Mouse (Mus musculus): ENCODE measurements at regions not wholly inside any gene's neighbourhood (a gene's known extent, or its start where the extent isn't known, plus 50 kb on each side); places are given as distances from the start of the nearest gene placed in this dataset.

DNA sequence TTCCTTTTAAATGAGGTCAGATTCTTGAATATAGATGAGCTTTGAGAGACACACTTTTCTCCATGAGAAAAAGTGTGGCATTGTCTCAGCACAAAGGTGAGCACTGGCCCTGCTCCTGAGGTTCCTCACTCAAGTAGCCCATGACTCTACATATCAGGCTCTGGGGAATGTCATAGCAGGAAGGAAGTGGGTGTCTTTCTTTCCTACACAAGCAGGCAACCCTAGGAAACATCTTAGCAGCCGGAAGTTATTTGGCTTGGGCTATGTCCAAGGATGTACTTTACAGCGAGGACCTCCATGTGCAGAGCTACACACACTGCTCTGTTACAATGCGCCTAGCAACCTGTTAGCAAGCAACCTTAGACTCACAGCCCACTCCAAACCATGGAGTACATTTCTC, 356.9 kb downstream of the Med10 start:
- H3K27ac ChIP-seq = no peak overlapping the region
- H3K4me3 ChIP-seq = no peak overlapping the region
- intact Hi-C loops (cut with DNase I) = no loop called here
- no peak for DNase-seq
- no peak for TF ChIP-seq CTCF (IDR thresholded peaks at IDR 0.05)

DNA sequence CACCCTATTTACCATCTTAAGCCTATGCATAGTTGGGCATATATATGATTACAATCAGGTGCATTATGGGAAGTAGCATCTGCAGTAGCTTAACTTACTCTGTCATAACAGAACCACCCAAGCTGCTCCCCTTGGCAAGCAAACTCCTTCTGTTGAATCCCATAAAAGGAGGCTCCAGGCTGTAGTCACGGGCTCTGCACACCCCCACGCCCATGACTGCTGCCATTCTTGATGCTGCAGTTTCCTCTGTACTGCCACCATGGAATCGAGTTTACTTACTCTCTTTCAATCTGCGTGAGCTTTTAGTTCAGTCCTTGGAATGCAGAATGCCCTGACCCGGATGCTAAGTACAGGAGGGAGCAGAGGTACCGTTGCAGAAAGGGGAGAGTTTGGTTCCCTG, 357.4 kb downstream of the Med10 start:
- TF ChIP-seq CTCF (IDR thresholded peaks at IDR 0.05) = no peak
- H3K4me3 ChIP-seq = no peak overlapping the region
- DNase-seq = no peak
- no peak overlapping the region for H3K27ac ChIP-seq
- intact Hi-C loops (cut with DNase I) = no loop called here

DNA sequence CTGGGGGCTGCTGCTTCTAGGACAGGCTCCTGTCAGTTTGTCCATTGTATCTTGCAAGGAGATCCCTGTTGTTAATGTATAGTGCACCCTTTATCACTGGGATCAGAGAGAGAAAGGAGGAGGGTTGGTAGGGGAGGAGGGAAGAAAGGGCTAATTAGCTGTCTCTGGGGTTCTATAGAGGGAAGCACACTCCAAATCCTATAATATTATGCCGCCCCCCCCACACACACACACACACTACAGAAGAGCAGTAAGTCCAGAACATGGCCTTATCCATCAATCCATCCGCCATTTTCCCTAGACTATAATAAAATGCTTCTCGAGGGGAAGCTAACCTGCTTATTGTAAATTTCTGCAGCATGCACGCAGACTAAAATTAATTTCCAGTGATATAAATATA, 359.9 kb downstream of the Med10 start:
- no peak overlapping the region for H3K27ac ChIP-seq
- no peak for TF ChIP-seq CTCF (IDR thresholded peaks at IDR 0.05)
- intact Hi-C loops (cut with DNase I) = no loop called here
- H3K4me3 ChIP-seq = no peak overlapping the region
- no peak for DNase-seq

DNA sequence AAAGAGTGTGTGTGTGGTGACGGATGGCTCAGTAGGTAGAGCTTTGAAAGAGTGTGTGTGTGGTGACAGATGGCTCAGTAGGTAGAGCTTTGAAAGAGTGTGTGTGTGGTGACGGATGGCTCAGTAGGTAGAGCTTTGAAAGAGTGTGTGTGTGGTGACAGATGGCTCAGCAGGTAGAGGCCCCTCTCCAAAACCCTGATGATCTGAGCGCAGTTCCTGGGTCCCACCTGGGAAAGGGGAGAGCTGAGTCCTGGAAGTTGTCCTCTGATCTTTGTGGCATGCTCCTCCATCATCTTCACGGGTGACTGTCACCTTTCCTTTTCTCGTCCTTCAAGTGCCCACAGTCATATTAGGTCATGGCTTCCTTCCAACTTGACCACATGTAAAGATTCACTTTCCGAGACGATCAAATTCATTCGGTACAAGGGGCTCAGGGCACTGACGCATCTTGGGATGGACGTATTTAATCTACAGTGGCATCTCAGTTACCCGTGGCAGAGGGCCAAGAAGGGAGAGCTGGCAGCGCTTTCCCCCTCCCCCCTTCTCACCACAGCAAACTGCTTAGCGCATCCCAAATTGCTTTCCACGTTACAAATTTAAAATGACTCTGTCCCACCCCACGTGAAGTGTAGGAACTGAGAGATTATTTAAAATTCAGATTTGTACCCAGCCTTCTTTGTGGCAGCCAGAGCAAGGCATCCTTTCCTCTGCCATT, 363.5 kb downstream of the Med10 start:
- Histone ChIP-seq H3K4me3 (no peak overlapping the region), H3K27ac (no peak overlapping the region)
- intact Hi-C loops (cut with DNase I) = no loop called here
- no peak for DNase-seq
- no peak for TF ChIP-seq CTCF (IDR thresholded peaks at IDR 0.05)

DNA sequence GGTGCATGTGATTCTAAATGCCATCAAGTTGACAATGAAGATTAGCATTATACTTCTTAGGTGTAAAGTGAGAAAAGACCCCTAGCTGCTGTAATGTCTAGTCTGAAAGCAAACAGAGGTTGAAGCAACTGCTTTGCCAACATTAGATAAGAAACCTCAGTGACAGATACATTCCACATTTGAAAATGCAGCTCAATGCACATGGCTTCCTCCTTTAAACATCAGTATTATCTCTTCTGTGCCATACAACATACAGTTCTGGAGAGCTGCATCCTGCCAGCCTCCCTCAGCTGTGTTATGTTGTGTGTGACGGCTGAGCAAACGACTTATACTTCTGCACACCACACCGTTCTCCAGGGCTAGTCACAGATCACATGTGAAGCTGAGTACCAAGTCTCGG, 365.6 kb downstream of the Med10 start:
- intact Hi-C loops (cut with DNase I) = no loop called here
- no peak overlapping the region for H3K4me3 ChIP-seq
- TF ChIP-seq CTCF (IDR thresholded peaks at IDR 0.05) = no peak
- DNase-seq = no peak
- H3K27ac ChIP-seq = no peak overlapping the region

GRCm38 (mm10) chr13:70168906-70169305, 366.7 kb downstream of the Med10 start:
- Histone ChIP-seq H3K4me3 (no peak overlapping the region), H3K27ac (no peak overlapping the region)
- TF ChIP-seq CTCF (IDR thresholded peaks at IDR 0.05) = no peak
- intact Hi-C loops (cut with DNase I) = no loop called here
- no peak for DNase-seq

- Histone ChIP-seq H3K27ac (no peak overlapping the region), H3K4me3 (no peak overlapping the region)
- intact Hi-C loops (cut with DNase I) = no loop called here
- no peak for DNase-seq
- no peak for TF ChIP-seq CTCF (IDR thresholded peaks at IDR 0.05)
These were observed 374.9 kb downstream of the Med10 start for GRCm38 (mm10) chr13:70177066-70177465.

- Histone ChIP-seq H3K27ac (no peak overlapping the region), H3K4me3 (no peak overlapping the region)
- no peak for DNase-seq
- intact Hi-C loops (cut with DNase I) = no loop called here
- no peak for TF ChIP-seq CTCF (IDR thresholded peaks at IDR 0.05)
These were observed 375.9 kb downstream of the Med10 start for GRCm38 (mm10) chr13:70178073-70178491.

GRCm38 (mm10) chr13:70190978-70191377, 388.8 kb downstream of the Med10 start:
- Histone ChIP-seq H3K27ac (no peak overlapping the region), H3K4me3 (no peak overlapping the region)
- intact Hi-C loops (cut with DNase I) = no loop called here
- TF ChIP-seq CTCF (IDR thresholded peaks at IDR 0.05) = no peak
- DNase-seq = no peak

GRCm38 (mm10) chr13:70192101-70193025, 390.2 kb downstream of the Med10 start:
- no peak for TF ChIP-seq CTCF (IDR thresholded peaks at IDR 0.05)
- intact Hi-C loops (cut with DNase I) = no loop called here
- Histone ChIP-seq H3K27ac (no peak overlapping the region), H3K4me3 (no peak overlapping the region)
- no peak for DNase-seq

DNA sequence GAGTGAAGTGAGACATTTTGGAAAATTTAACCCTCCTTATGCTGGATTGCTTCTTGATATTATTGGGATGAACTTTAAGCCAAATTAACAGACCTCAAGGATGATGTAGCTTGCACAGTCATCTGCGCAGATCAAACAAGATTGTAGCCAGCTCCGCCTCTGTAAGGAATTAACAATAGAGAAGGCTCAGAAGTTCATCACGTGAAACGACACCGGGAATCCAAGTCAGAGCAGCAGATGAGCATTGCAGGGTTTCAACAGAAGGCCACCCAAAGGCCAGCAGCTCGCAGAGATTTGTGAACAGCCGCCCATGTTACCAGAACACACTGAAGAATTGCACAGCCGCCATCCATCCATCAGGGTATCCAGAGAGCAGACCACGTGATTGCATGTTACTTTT, 391.1 kb downstream of the Med10 start:
- intact Hi-C loops (cut with DNase I) = no loop called here
- DNase-seq = no peak
- H3K4me3 ChIP-seq = no peak overlapping the region
- no peak overlapping the region for H3K27ac ChIP-seq
- no peak for TF ChIP-seq CTCF (IDR thresholded peaks at IDR 0.05)

DNA sequence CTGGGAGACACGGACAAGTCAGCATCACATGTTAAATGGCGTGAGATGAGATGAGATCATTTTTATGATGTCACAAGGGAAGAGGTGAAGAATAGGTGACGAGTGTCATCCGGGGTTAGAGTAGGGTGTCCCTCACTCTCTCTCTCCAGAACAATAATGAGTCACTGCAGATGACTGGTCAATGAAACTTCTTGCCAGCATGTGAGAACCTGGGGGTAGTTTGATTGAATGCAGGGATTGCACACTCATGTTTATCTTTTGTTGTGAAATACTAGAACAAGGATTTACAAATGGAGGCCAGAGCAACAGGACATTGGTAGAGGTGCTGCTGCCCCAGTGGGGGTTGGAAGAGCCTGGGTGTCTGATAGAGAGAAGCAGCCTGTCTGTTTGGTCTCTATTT, 393.7 kb downstream of the Med10 start:
- intact Hi-C loops (cut with DNase I) = no loop called here
- TF ChIP-seq CTCF (IDR thresholded peaks at IDR 0.05) = no peak
- no peak for DNase-seq
- Histone ChIP-seq H3K4me3 (no peak overlapping the region), H3K27ac (no peak overlapping the region)

DNA sequence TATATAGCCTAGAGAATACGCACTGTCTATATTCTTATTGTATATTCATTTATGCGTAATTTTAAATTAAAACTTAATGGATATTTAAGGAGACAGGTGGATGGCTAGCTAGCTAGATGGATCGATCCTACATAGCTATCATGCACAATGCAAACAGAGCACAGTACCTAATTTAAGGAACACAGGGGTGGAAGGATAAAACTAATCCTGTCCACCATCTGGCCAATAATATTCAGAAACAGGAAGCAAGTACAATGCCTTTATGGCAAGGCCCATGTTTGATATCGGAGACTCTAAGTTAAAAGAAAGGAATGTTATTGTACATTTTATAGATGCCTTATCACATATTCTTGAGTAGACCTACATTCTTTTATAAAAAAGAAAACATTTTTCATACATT, 396.4 kb downstream of the Med10 start:
- intact Hi-C loops (cut with DNase I) = no loop called here
- no peak for TF ChIP-seq CTCF (IDR thresholded peaks at IDR 0.05)
- no peak for DNase-seq
- Histone ChIP-seq H3K4me3 (no peak overlapping the region), H3K27ac (no peak overlapping the region)

Measured in gastrocnemius, adult 2 months (tissue).